Mouse (Mus musculus) megakaryocyte, embryonic 14.5 days (primary cell): Measurements from ENCODE around the gene Erc1. TPM values are rescaled to one million over a fixed set of nuclear protein-coding genes. Genes with fewer than 3 reads are reported as not detected.

Experiments
- H3K27me3 ChIP-seq: replicated peaks from 2 replicates; pipeline ENCODE3; 2012; ENCODE audit warnings: inconsistent platforms
- H3K36me3 ChIP-seq: replicated peaks from 2 replicates; pipeline ENCODE3; 2012; ENCODE audit warnings: low read length, inconsistent platforms, mixed read lengths
- H3K4me1 ChIP-seq: 2 replicates; pipeline ENCODE4 v1.6.1; 2012; ENCODE audit warnings: inconsistent platforms
- H3K4me3 ChIP-seq: replicated peaks from 2 replicates; pipeline ENCODE3; 2012; ENCODE audit warnings: moderate library complexity, mild to moderate bottlenecking, inconsistent platforms
- H3K9me3 ChIP-seq: 2 replicates; pipeline ENCODE4 v1.6.1; 2012; ENCODE audit warnings: inconsistent platforms
- FLI1 ChIP-seq: IDR thresholded peaks from 2 replicates; pipeline ENCODE4 v1.6.1; 2012; ENCODE audit warnings: low read length, inconsistent platforms, mixed read lengths
- GATA1 ChIP-seq: IDR thresholded peaks from 3 replicates; pipeline ENCODE4 v1.6.1; 2012; ENCODE audit warnings: mixed read lengths, low read length, inconsistent platforms, borderline replicate concordance
- polyA plus RNA-seq: library from polyadenylated mRNA; stranded (reverse); fragments of >175 nt; gene quantifications from 2 replicates; pipeline ENCODE4 v1.2.3, GENCODE M21; 2012; ENCODE audit warnings: low replicate concordance; ENCODE audit not compliant: insufficient read depth

The Erc1 gene
- polyA plus RNA-seq, 1 experiment, result 1.1 TPM

GRCm38 (mm10) chr6:119575331-119575730, 272.6 kb downstream of the Erc1 start:
- Histone ChIP-seq H3K4me3 (no peak overlapping the region), H3K4me1 (peaks cover 7% of the 10 kb centered on the region; the same call in 1 of the 2 replicates), H3K9me3 (no peaks in the 10 kb centered on the region), H3K27me3 (no peaks in the 10 kb centered on the region), H3K36me3 (peaks cover 36% of the 10 kb centered on the region)
- TF ChIP-seq GATA1 (no peak), FLI1 (no peak)

GRCm38 (mm10) chr6:119572296-119572695, 275.7 kb downstream of the Erc1 start:
- TF ChIP-seq GATA1 (no peak), FLI1 (no peak)
- Histone ChIP-seq H3K9me3 (no peaks in the 10 kb centered on the region), H3K36me3 (peaks cover 36% of the 10 kb centered on the region), H3K4me3 (no peak overlapping the region), H3K27me3 (peaks cover 11% of the 10 kb centered on the region), H3K4me1 (peaks cover 21% of the 10 kb centered on the region; the same call in 1 of the 2 replicates)

GRCm38 (mm10) chr6:119570797-119571196, 277.2 kb downstream of the Erc1 start:
- Histone ChIP-seq H3K36me3 (peaks cover 36% of the 10 kb centered on the region), H3K4me3 (no peak overlapping the region), H3K27me3 (peaks cover 24% of the 10 kb centered on the region), H3K4me1 (peaks cover 28% of the 10 kb centered on the region; the same call in 1 of the 2 replicates), H3K9me3 (no peaks in the 10 kb centered on the region)
- TF ChIP-seq FLI1, result no peak
- TF ChIP-seq GATA1, result no peak

- Histone ChIP-seq H3K27me3 (peaks cover 31% of the 10 kb centered on the region), H3K4me1 (peaks cover 28% of the 10 kb centered on the region; the same call in 1 of the 2 replicates), H3K4me3 (no peak overlapping the region), H3K9me3 (no peaks in the 10 kb centered on the region), H3K36me3 (peaks cover 13% of the 10 kb centered on the region)
- no peak for TF ChIP-seq GATA1
- TF ChIP-seq FLI1, result no peak
These were observed 279.6 kb downstream of the Erc1 start for GRCm38 (mm10) chr6:119568339-119568738.

GRCm38 (mm10) chr6:119565451-119566379, 282.3 kb downstream of the Erc1 start:
- no peaks in the 10 kb centered on the region for H3K9me3 ChIP-seq
- H3K36me3 ChIP-seq, result no peaks in the 10 kb centered on the region
- H3K4me1 ChIP-seq, result peaks cover 41% of the 10 kb centered on the region
- no peak for TF ChIP-seq FLI1
- H3K27me3 ChIP-seq, result peaks cover 31% of the 10 kb centered on the region
- no peak overlapping the region for H3K4me3 ChIP-seq

- Histone ChIP-seq H3K4me1 (peaks cover 35% of the 10 kb centered on the region), H3K36me3 (no peaks in the 10 kb centered on the region), H3K9me3 (0 out of 2 replicates have a peak, but pooled peaks cover under 1% of the 10 kb centered on the region), H3K4me3 (no peak overlapping the region), H3K27me3 (peaks cover 31% of the 10 kb centered on the region)
- no peak for TF ChIP-seq GATA1
- TF ChIP-seq FLI1, result no peak
These were observed 285.4 kb downstream of the Erc1 start for GRCm38 (mm10) chr6:119562558-119562957.

- no peak overlapping the region for H3K4me3 ChIP-seq
- TF ChIP-seq FLI1, result no peak
- no peak for TF ChIP-seq GATA1
- peaks cover 24% of the 10 kb centered on the region for H3K27me3 ChIP-seq
- peaks cover 27% of the 10 kb centered on the region for H3K4me1 ChIP-seq
- H3K36me3 ChIP-seq, result no peaks in the 10 kb centered on the region
- peaks cover 16% of the 10 kb centered on the region for H3K9me3 ChIP-seq
These were observed 289.1 kb downstream of the Erc1 start for GRCm38 (mm10) chr6:119558855-119559254.

GRCm38 (mm10) chr6:119554439-119554838, 293.5 kb downstream of the Erc1 start:
- H3K27me3 ChIP-seq, result peaks cover 40% of the 10 kb centered on the region
- H3K4me1 ChIP-seq, result peaks cover 2% of the 10 kb centered on the region; the same call in 1 of the 2 replicates
- H3K4me3 ChIP-seq, result no peak overlapping the region
- H3K36me3 ChIP-seq, result no peaks in the 10 kb centered on the region
- TF ChIP-seq FLI1, result no peak
- no peak for TF ChIP-seq GATA1
- peaks cover 19% of the 10 kb centered on the region for H3K9me3 ChIP-seq

- Histone ChIP-seq H3K9me3 (peaks cover 32% of the 10 kb centered on the region), H3K4me1 (peaks cover 15% of the 10 kb centered on the region), H3K36me3 (no peaks in the 10 kb centered on the region), H3K27me3 (peaks cover 86% of the 10 kb centered on the region), H3K4me3 (peak overlapping the region; percentile 90)
- TF ChIP-seq FLI1 (no peak), GATA1 (no peak)
These were observed 303.5 kb downstream of the Erc1 start for GRCm38 (mm10) chr6:119544518-119544864.

- no peaks in the 10 kb centered on the region for H3K36me3 ChIP-seq
- H3K9me3 ChIP-seq, result peaks cover 27% of the 10 kb centered on the region
- peak within 1 kb of the TSS; percentile 90 for H3K4me3 ChIP-seq
- peaks cover 15% of the 10 kb centered on the region for H3K4me1 ChIP-seq
- peaks cover 86% of the 10 kb centered on the region for H3K27me3 ChIP-seq
- no peak for TF ChIP-seq GATA1
- TF ChIP-seq FLI1, result no peak
These were observed 304.0 kb downstream of the Erc1 start, which contains the start of gene Wnt5b for GRCm38 (mm10) chr6:119543803-119544517. Gene Wnt5b, minus strand, starts transcription at chr6:119544347.
